Mouse (Mus musculus): Measurements from ENCODE around the gene Lpo. TPM values are rescaled to one million over a fixed set of nuclear protein-coding genes. Genes with fewer than 3 reads are reported as not detected.

Lpo gene
- polyA plus RNA-seq, 1 experiment from 2014 or later, result not detected

GRCm38 (mm10) chr11:87758161-87758911, 69.8 kb downstream of the Lpo start:
- DNase-seq (ENCODE audit: low spot score) (no peak), ATAC-seq (no peak)
- TF ChIP-seq CTCF (IDR thresholded peaks at IDR 0.05) (no peak), EP300 (IDR thresholded peaks at IDR 0.05) (no peak)
- no peaks in the 10 kb centered on the region for H3K4me1 ChIP-seq (ENCODE audit: insufficient read depth, low read depth, low read length)
- WGBS, result 74% methylated on average over 7 of the region's 7 CpGs
- no peak overlapping the region for H3K4me3 ChIP-seq (ENCODE audit: low read depth, low read length)
- no peak overlapping the region for H3K9ac ChIP-seq (replicated peaks; ENCODE audit: low read depth)
- no peaks in the 10 kb centered on the region for H3K9me3 ChIP-seq (ENCODE audit: low read length)
- H3K27ac ChIP-seq (ENCODE audit: low read length), result no peak overlapping the region
- H3K36me3 ChIP-seq (ENCODE audit: insufficient read depth, low read length), result no peaks in the 10 kb centered on the region
- peaks cover 21% of the 10 kb centered on the region; the same call in 1 of the 2 replicates for H3K27me3 ChIP-seq (replicated peaks; ENCODE audit: insufficient read depth, low read length)
- H3K4me2 ChIP-seq (replicated peaks; ENCODE audit: low read depth, low read length), result no peak overlapping the region

- H3K36me3 ChIP-seq (ENCODE audit: insufficient read depth, low read length), result no peaks in the 10 kb centered on the region
- no peak for TF ChIP-seq EP300 (IDR thresholded peaks at IDR 0.05)
- no peak for TF ChIP-seq CTCF (IDR thresholded peaks at IDR 0.05)
- WGBS, result 81% methylated on average over 25 of the region's 25 CpGs
- H3K4me1 ChIP-seq (ENCODE audit: insufficient read depth, low read depth, low read length), result no peaks in the 10 kb centered on the region
- no peak for DNase-seq (ENCODE audit: low spot score)
- no peak overlapping the region for H3K9ac ChIP-seq (replicated peaks; ENCODE audit: low read depth)
- no peak for ATAC-seq
- no peaks in the 10 kb centered on the region for H3K9me3 ChIP-seq (ENCODE audit: low read length)
- peak overlapping the region; percentile 12; the same call in 1 of the 2 replicates for H3K4me3 ChIP-seq (ENCODE audit: low read depth, low read length)
- H3K27me3 ChIP-seq (replicated peaks; ENCODE audit: insufficient read depth, low read length), result peaks cover 12% of the 10 kb centered on the region; the same call in 1 of the 2 replicates
- H3K4me2 ChIP-seq (replicated peaks; ENCODE audit: low read depth, low read length), result no peak overlapping the region
- H3K27ac ChIP-seq (ENCODE audit: low read length), result no peak overlapping the region
Observed at GRCm38 (mm10) chr11:87757001-87757954, 70.8 kb downstream of the Lpo start.

MicroRNAs within 50 kb of the gene (microRNA counts, 519-probe panel; counts per million panel counts)
- microRNA mmu-miR-142-3p (5,858 counts per million, percentile 75 among the panel's probes with 10 or more counts), microRNA mmu-miR-142-5p (2,150 counts per million, percentile 5 among the panel's probes with 10 or more counts)

Small RNA genes within 50 kb of the gene (microRNA-seq; reads per million reads assigned to microRNA genes)
- gene Mir142 (not detected), gene Mir142b (not detected)

Other genes with a start within 250 kb of the Lpo start
- gene Mtmr4, start 236.1 kb downstream of the Lpo start, polyA plus RNA-seq (2015; fragmentation: Nextera tagmentation; extraction: Ambion mirVana), result 9.4 and 13.3 TPM in 2 replicates
- gene Hsf5, start 211.1 kb downstream of the Lpo start, polyA plus RNA-seq (2015; fragmentation: Nextera tagmentation; extraction: Ambion mirVana), result 0.05 and 0.11 TPM in 2 replicates
- gene Rnf43, start 165.6 kb downstream of the Lpo start, polyA plus RNA-seq (2015; fragmentation: Nextera tagmentation; extraction: Ambion mirVana), result 4.6 and 6.6 TPM in 2 replicates
- 155 and 166 TPM in 2 replicates for gene Supt4a, start 90.7 kb downstream of the Lpo start, polyA plus RNA-seq (2015; fragmentation: Nextera tagmentation; extraction: Ambion mirVana)
- 0.64 and 0.83 TPM in 2 replicates for gene Tspoap1, start 67.7 kb downstream of the Lpo start, polyA plus RNA-seq (2015; fragmentation: Nextera tagmentation; extraction: Ambion mirVana)
- gene Mpo, start 34.7 kb downstream of the Lpo start, polyA plus RNA-seq (2015; fragmentation: Nextera tagmentation; extraction: Ambion mirVana), result 0.32 and 0.68 TPM in 2 replicates
- 5.6 and 7.5 TPM in 2 replicates for gene Mks1, start 24.9 kb upstream of the Lpo start, polyA plus RNA-seq (2015; fragmentation: Nextera tagmentation; extraction: Ambion mirVana)
- gene Epx, start 47.2 kb upstream of the Lpo start, polyA plus RNA-seq (2015; fragmentation: Nextera tagmentation; extraction: Ambion mirVana), result not detected in 2 replicates
- not detected in 2 replicates for gene Olfr462, start 64.0 kb upstream of the Lpo start, polyA plus RNA-seq (2015; fragmentation: Nextera tagmentation; extraction: Ambion mirVana)
- not detected in 2 replicates for gene Olfr463, start 69.1 kb upstream of the Lpo start, polyA plus RNA-seq (2015; fragmentation: Nextera tagmentation; extraction: Ambion mirVana)
- not detected in 2 replicates for gene Olfr464, start 92.7 kb upstream of the Lpo start, polyA plus RNA-seq (2015; fragmentation: Nextera tagmentation; extraction: Ambion mirVana)
- 12.3 and 14.5 TPM in 2 replicates for gene Dynll2, start 159.2 kb upstream of the Lpo start, polyA plus RNA-seq (2015; fragmentation: Nextera tagmentation; extraction: Ambion mirVana)
- 88.1 and 111 TPM in 2 replicates for gene Srsf1, start 219.1 kb upstream of the Lpo start, polyA plus RNA-seq (2015; fragmentation: Nextera tagmentation; extraction: Ambion mirVana)
- 26.8 TPM in 2 replicates for gene Vezf1, start 240.0 kb upstream of the Lpo start, polyA plus RNA-seq (2015; fragmentation: Nextera tagmentation; extraction: Ambion mirVana)